Mouse (Mus musculus) urinary bladder, postnatal 25 days (tissue): ENCODE measurements around the gene Fosl2.

ENCODE experiments used
- DNase-seq: peaks from one replicate; pipeline ENCODE4 v3.0.0; 2022; ENCODE audit warnings: low spot score

Fosl2 gene

GRCm38 (mm10) chr5:32135336-32136206, at the start of gene Fosl2:
Gene Fosl2 (plus strand): TSS chr5:32135801.
- DNase-seq = peak; percentile 90

DNA sequence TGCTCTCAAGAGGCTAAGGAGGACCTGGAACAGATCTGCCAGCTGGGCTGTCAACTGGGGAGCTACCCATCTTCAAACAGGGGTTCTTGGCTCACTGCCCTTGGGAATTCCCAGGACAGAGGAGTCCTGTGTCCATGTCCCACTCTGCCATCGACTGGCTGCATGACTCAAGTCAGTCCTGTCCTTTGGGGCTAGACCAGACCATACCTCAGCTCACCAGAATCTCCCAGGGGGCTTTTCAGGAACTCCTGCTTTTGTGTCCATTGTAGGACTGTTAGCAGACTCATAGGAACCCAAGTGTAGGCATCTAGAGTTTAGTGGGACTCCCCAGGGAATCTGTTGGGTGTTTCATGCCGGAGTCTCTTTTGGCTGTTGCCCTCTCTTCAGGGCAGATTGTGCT, 49.6 kb upstream of the Fosl2 start:
- no peak for DNase-seq

GRCm38 (mm10) chr5:32086526-32087090, 49.0 kb upstream of the Fosl2 start:
- no peak for DNase-seq

GRCm38 (mm10) chr5:32089481-32089880, 46.1 kb upstream of the Fosl2 start:
- no peak for DNase-seq

- DNase-seq = no peak
Measured at GRCm38 (mm10) chr5:32092281-32092680, 43.3 kb upstream of the Fosl2 start.

DNA sequence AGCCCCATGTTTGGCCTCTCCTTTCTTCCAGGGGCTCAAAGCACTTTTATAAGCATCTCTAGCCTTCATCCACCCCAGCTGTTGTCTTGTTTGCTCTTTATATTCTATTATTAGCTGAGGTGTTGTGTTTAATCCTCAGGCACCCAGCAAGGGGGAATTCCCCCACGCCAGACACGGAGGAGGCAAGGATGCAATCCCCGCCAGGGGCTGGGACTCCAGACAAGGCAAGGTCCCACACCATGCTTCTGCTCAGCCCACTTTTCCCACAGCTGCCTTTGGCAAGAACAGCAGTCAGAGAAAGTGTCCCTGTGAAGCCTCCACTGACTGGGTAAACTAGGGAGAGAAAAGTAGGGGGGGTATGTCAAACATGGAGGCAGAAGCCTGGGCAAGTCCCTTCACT, 36.9 kb upstream of the Fosl2 start:
- no peak for DNase-seq

GRCm38 (mm10) chr5:32102484-32102883, 33.1 kb upstream of the Fosl2 start:
- DNase-seq = peak; percentile 53

GRCm38 (mm10) chr5:32102971-32103431, 32.6 kb upstream of the Fosl2 start:
- DNase-seq = peak; percentile 28

- no peak for DNase-seq
Measured at GRCm38 (mm10) chr5:32103545-32103944, 32.1 kb upstream of the Fosl2 start.

DNA sequence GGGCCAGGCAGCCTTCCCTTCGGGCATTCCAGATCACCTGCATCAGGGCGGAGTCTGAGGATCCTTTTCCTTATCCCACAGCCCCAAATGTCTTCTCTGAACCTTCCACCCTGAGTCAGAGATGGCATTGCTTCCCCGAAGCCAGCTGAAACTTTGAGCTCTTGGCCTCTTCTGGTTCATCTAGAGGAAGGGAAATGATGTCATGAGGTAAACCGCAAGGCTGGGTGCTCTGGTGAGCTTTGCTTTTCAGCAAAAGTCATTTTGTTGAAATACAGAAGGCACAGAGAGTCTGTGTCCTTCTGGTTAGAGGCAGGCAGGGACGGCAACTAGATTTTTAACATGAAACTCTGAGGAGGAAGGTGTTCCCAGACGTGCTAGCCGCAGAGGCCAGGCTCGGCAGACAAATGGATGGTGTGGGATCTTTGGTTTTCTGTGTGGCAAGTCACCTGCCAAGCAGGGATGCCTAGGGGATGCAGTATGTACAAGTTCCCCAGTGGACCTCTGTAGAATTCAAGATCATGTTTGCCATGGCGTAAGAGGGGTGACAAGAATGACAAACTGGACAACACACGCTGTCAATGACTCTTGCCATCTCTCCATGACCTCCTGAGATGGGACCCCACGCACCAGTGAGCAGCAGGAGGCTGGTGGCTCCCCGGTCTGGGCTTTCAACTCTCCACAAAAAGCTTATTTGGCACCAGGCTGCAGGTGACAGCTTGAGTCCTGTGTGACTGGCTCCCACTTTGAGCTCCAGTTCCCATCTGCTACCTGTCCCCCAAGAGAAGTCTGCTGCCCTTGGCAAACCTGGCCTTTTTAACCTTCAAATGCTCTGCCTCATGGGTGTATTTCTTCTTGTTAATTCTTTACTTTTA, 31.2 kb upstream of the Fosl2 start:
- no peak for DNase-seq

DNA sequence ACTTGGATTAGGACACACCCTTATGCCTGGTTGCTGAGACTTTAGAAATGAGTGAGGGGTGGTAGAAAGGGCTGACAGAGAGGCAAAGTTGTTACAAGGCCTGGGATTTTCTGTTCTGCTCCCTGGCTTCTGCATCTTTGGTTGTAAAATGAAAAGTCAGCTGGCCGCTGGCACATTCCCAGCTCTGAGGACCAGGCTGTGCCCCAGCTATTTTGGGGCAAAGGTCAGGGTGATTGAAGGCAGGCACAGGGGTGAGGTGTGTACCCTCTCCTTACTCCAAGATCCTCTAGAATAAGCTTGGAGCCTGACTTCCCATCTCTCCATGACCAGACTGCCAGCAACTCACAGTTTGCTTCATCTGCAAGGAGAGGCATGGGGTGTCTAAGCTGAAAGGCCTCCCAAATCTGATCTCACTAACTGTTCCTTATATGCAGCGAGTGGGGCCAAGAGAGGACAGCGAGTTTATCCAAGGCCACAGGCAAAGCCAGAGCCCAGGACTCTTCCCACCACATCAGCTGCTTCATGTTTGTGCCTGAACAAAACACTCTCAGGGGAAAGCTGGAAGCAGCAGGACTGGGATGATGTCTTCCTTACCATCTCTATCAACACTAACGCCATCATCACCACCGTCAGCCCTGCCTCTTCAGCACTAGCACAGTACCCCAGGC, 29.0 kb upstream of the Fosl2 start:
- DNase-seq = no peak

DNA sequence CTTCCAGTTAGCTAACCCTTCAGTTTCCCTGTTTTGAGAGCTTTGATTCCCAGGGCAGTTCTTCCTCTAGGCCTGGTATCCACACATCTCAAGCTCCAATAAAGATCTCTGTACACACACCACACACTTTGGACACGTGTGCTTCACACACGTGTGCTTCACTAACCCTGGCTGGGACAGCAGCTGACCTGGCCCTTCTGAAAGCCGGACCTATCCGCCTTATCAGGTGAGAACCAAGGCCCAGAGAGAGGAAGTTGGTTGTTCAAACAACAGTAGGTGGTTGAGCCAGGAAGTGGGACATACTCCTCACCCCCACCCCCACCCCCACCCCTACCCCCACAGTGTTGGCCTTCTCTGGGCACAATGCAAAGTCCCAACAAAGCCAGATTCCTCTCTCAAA, 24.9 kb upstream of the Fosl2 start:
- DNase-seq = no peak

- DNase-seq = no peak
Measured at GRCm38 (mm10) chr5:32112206-32112916, 23.2 kb upstream of the Fosl2 start.

DNA sequence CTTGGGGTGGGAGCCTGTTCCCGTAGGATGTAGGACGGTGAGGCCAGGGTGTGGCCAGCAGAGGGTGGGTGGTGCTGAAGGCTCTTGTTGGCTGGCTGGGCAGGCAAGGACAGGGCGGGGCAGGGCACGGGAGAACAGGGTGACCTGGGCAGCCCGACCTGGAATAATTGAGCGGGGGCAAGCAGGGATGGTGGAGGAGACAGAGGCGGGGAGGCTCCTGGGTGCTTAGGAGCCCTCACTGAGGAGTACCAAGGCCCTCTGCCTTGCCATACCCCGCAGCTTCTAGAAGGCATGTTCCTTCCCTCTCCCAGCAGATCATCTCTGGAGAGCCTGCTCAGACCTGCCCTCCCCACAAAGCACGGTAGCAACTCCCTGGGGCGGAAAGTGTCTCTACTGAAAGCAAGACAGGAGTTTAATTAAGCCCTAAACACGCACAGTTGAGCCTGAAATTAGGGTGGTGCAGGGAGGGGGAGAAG, 14.7 kb upstream of the Fosl2 start:
- peak; percentile 37 for DNase-seq

DNA sequence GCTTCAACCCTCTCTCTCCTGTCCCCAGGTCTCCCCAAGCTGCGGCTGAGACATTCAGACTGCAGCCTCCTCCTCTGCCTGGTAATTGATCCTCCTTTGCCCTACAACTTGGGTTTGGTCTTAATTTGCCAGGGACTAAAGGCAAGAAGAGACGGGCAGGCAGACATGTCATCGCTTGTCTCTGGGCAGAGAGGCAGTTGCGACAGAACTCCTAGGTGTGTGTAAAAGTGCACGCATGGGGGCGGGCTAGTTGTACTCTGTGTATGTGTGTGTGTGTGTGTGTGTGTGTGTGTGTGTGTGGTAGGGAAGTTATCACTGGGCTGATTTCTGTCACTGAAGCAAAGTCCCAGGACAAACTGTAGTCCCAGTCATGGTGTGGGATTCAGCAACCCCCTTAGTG, 13.7 kb upstream of the Fosl2 start:
- peak; percentile 74 for DNase-seq

DNA sequence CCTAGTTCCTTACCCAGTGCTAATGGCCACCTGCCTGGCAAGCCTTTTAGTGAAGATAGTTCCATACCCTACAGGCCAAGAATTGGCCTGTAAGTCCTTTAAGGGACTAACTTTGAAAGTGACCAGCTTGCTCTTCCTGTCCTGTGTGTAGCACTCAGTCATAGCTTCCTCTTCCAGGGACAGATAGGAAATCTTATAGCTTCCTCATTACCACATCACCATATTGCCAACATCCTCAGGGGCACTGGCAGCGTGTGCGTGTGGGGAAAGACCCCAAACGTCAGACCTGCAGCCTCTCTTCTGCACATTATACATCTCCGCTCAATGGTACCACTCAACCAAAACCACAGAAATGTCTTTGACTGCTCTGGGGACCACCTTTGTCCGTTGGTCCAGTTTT, 13.2 kb upstream of the Fosl2 start:
- DNase-seq = no peak

DNA sequence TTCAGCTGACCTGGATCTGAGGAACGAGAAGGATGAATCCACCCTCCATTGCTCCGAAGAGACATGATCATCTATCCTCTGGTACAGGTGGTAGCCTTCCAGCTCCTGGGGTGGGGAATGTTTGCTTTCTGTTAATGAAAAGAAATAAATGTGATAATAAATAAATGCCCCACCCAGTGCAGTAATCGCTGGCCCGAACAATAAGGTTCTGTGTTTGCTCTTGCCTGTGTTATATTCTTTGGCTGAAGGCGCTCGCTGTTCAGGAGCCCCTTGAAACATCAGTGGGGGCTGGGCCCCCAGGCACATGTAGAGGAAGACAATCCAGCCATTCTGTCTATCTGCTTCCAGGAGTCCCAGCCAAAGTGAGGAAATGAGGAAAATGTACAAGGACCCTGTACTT, 10.6 kb upstream of the Fosl2 start:
- DNase-seq = no peak

DNA sequence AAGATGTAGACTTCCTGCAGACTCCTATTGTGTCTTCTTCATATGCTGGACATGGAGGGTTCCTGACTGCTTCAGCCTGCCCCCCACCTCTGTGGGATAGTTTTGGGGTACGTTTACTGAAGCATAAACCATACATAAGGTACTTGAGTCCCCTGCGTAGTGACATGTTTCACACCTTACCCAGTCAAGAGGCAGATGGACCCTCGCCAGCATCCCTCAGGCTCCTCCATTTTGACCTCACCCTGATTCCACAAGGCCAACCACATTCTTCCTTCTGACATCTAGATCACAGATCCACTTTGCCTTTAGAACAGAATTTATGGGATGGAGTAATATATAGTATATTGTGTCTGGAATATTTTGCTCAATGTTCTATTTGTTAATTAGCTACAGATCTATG, 8.4 kb upstream of the Fosl2 start:
- DNase-seq = no peak

DNA sequence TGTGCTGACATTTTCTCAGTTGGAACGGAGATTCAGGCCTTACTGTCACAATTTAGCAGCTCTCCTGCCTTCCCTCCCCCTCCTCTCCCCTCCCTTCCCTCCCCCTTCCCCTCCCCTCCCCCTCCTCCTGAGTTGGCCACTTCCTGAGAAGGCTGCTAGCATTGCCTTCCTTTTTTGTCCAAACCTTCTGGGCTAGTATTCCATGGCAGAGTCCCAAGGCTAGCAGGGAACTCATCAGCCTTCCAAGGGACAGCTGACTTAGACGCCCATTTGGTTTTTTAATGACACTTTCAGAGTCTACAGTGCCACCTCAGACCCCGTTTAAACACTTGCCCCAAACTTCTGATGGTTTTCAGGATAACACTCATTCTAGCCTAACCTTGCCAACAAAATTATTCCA, 7.7 kb upstream of the Fosl2 start:
- no peak for DNase-seq

- peak; percentile 65 for DNase-seq
Measured at GRCm38 (mm10) chr5:32132971-32133501, 2.6 kb upstream of the Fosl2 start.

DNA sequence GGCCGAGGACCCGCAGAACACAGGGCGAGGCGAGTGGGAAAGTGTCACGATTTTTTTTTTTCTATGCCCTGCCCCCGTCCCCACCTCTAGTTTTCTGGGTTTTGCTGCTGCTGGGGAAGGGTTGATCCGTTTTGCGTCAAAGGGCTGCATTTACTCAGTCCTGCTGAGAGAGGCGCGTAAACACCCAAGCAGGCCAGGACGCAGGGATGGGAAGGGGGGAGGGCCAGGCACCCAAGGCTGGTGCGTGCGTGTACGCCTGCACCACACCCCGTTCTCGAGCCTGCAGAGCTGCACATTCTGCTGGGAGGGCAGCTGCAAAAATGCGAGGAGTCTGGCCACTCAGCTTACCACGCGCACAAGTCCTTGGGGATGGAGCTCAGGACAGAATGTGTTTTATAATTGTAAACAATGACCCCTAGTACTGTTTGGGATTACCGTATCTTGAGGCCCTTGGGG, 2.0 kb upstream of the Fosl2 start:
- peak; percentile 71 for DNase-seq
